Mouse (Mus musculus): ENCODE data around the gene Nutf2. TPM values are rescaled to one million over a fixed set of nuclear protein-coding genes. Genes with fewer than 3 reads are reported as not detected.

Nutf2 gene
- total RNA-seq, 2 experiments from 2014 or later: 33.0 to 42.4 TPM

DNA sequence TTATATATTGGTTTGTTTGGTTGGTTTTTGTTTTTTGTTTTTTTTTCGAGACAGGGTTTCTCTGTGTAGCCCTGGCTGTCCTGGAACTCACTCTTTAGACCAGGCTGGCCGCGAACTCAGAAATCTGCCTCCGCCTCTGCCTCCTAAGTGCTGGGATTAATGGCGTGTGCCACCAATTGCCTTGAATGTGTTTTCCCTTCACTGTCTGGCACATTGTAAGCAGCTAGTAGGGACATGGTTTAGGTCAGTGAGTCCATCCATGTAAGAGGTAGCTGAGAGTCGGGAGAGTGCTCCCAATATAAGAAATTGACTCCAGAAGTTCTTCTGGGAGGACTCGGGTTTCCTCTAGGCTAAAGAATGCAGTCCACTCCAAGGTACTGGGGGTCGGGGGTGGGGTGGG is 6.1 kb upstream of the Nutf2 start:
- DNase-seq: no peak
- intact Hi-C loops (cut with DNase I): loop anchor here (5.0 kb wide), 1 partner anchor 78 kb away; the partner anchor contains the start of gene Ctrl

- DNase-seq: peak; percentile 91 to 94
- intact Hi-C loops (cut with DNase I): loop anchor here (5.0 kb wide), 1 partner anchor 78 kb away; the partner anchor contains the start of gene Ctrl
These were observed 5.6 kb upstream of the Nutf2 start, which contains the start of gene Thap11 for GRCm38 (mm10) chr8:105854715-105855216. TSS of gene Thap11 (plus strand) at chr8:105855132.

GRCm38 (mm10) chr8:105855248-105856167 is 4.9 kb upstream of the Nutf2 start:
- intact Hi-C loops (cut with DNase I): no loop called here
- DNase-seq: peak in 1 of 2 experiments; percentile 53

DNA sequence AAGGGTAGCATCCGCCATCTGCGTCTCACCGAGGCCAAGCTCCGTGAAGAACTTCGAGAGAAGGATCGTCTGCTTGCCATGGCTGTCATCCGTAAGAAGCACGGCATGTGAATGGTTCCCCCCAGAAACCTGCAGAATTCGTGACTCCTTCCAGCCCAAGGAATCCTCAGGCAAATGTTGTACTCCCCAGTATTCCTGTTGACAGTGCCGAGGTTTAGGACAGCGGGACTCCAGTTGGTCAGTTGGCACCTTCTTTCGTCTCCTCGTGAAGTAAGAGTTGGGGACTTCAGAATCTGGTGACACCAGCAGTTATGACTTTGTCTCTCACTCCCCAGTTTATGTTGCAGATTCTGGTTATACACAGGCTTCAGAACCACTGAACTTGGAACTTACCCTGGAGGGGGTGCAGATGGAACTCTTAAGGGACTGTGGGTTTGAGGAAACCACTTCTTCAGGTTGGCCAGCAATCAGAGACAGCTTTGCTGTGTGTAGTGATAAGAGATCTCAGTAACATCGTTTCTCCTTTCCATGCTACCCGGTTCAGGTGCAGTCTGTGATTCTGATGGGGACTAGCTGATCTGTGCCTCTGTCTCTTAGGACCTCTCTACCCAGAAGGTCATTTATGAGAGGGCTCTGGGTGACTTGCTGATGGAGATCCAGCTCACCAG is 4.1 kb upstream of the Nutf2 start:
- intact Hi-C loops (cut with DNase I): no loop called here
- DNase-seq: no peak

- intact Hi-C loops (cut with DNase I): no loop called here
- DNase-seq: no peak
These were observed 1.9 kb upstream of the Nutf2 start for GRCm38 (mm10) chr8:105858495-105858894.

- DNase-seq: no peak
- intact Hi-C loops (cut with DNase I): no loop called here
These were observed 1.1 kb upstream of the Nutf2 start for GRCm38 (mm10) chr8:105859314-105859713.

DNA sequence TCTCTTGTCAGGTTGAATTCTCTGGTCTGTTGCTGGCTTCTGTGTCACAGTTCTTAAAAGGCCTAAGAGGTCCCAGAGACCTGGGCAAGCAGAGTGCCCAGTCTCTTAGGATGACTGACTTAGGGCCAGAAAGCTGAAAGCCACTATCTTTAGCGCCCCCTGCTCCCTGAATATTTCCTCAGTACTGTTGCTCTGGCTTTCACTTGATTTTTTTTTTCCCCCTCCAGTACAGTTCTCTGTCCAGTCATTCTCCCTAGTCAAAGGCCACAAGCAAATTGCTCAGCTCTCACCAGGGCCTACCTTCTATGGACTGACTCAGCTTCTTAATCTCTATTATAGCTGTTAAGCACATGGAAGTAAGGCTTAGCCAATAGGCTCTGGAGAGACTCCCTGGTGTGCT is 1.6 kb downstream of the Nutf2 start:
- no peak for DNase-seq
- intact Hi-C loops (cut with DNase I): loop anchor here (2.0 kb wide), 2 partner anchors 19 to 39 kb away; partner anchors contain the start of genes Edc4 and Pskh1

DNA sequence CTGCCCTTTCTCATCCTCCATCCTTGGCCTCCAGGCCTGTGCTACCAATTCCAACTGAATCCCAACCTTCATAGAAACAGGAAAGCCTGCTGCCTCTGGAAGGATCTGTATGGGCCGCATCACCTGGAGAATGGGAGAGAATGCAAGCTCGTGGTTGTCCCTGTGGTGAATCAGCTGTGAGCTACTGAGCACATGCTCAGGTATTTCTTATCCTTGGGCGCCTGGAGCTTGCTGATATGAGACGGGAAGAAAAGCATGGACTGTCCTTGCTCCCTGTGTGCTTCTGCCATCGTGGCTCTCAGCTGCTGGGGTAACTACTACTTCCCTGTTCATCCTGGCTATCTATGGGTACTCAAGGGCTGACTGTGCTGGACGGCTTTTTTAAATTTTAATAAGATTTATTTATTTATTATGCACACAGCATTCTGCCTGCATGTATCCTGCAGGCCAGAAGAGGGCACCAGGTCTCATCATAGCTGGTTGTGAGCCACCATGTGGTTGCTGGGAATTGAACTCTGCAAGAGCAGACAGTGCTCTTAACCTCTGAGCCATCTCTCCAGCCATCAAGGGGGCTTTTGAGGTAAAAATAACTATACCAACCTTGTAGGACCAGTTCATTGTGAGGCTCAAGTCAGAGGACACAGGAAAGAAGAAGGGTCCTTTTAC is 6.1 kb downstream of the Nutf2 start:
- DNase-seq: no peak
- intact Hi-C loops (cut with DNase I): no loop called here

GRCm38 (mm10) chr8:105874301-105874700 is 13.9 kb downstream of the Nutf2 start:
- DNase-seq: peak in 1 of 2 experiments; percentile 42
- intact Hi-C loops (cut with DNase I): no loop called here

- intact Hi-C loops (cut with DNase I): loop anchor here (2.0 kb wide), 1 partner anchor 20 kb away; the partner anchor contains the start of gene Nutf2
- DNase-seq: peak; percentile 91 to 93
These were observed 20.6 kb downstream of the Nutf2 start, which contains the start of gene Edc4 for GRCm38 (mm10) chr8:105880754-105881520. TSS of gene Edc4 (plus strand) at chr8:105880881.

DNA sequence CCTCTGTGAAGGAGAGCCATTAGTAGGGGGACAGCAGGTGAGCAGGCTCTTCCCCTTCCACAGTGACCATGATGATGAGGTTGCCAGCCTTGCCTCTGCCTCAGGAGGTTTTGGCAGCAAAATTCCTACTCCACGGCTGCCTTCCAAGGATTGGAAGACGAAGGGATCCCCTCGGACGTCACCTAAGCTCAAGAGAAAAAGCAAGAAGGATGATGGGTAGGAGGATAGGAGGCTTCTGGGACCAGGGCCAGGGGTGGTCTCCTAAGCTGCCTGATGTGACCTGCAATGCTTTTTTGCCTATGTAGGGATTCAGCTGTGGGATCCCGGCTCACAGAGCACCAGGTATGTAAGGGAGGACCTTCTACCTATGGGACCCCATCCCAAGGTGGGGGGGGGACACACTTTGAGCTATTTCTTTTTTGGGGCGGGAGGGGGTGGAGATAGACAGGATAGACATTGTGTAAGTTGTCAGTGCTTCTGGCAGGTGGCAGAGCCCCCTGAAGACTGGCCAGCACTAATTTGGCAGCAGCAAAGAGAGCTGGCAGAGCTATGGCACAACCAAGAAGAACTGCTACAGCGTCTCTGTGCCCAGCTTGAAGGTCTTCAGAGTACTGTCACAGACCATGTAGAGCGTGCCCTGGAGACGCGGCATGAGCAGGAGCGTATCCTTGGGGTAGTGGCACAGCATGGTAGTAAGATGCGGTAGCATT is 29.5 kb downstream of the Nutf2 start:
- intact Hi-C loops (cut with DNase I): no loop called here
- no peak for DNase-seq

GRCm38 (mm10) chr8:105890870-105891269 is 30.5 kb downstream of the Nutf2 start:
- intact Hi-C loops (cut with DNase I): no loop called here
- DNase-seq: peak; percentile 31 to 39

GRCm38 (mm10) chr8:105892432-105892831 is 32.1 kb downstream of the Nutf2 start:
- intact Hi-C loops (cut with DNase I): no loop called here
- no peak for DNase-seq

DNA sequence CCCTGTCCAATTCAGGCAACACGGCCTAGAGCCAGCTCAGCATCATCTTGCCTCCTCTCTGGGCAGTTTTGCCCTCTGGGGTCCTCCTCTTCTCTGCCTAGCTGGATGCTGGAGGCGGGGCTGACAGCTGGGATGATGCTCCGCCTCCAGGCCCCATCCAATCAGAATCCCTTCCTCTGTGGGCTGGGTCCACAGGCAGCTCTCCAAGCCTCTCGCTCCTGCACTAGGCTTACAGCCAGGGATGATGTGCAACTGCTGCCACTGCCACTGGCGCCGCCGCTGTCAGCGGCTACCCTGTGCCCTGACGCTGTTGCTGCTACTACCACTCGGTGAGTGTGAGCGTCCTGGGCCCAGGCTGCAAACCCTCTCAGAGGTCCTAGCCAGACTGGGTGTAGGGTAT is 33.0 kb downstream of the Nutf2 start, which contains the start of gene Nrn1l:
TSS of gene Nrn1l (plus strand) at position 229 of the 400 bp plus-strand sequence.
- DNase-seq: peak; percentile 66 to 70
- intact Hi-C loops (cut with DNase I): no loop called here

DNA sequence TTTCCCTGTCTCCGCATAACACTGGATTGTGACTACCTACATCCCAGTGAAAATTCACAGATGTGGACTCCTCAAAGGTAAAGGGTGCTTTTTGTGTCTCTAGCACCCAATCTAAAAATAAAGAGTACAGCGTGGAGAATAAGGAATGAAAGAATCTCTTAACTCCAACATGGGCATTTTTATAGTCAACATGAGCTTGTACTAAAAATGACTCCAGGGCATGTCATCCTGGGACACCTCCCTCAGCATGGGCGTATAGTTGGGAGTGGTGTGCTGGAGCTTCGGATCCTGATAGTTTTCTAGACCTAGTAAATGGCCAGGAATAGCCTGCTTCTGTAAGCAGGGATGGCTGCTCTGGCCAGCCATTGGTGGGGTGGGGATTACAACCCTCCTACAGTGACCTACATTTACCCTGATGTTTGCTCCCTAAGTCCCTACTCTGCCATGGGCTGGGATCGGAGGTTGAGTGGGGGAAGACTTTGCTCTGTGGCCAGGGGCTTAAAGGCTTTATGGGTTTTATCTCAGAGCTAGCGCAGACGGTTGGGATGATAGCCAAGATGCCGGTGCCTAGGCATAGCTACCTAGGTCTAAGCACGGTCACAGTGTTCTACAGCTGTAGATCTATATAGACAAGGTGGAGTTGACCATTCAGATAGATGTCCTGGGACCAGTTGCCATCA is 37.6 kb downstream of the Nutf2 start:
- intact Hi-C loops (cut with DNase I): no loop called here
- DNase-seq: no peak

GRCm38 (mm10) chr8:105900180-105900940 is 40.0 kb downstream of the Nutf2 start, which contains the start of gene Pskh1:
TSS of gene Pskh1 (plus strand) at chr8:105900441.
- intact Hi-C loops (cut with DNase I): loop anchor here (2.0 kb wide), 5 partner anchors 30 to 110 kb away; partner anchors contain the start of genes Ddx28, Nutf2 and Slc12a4
- peak; percentile 95 to 96 for DNase-seq

DNA sequence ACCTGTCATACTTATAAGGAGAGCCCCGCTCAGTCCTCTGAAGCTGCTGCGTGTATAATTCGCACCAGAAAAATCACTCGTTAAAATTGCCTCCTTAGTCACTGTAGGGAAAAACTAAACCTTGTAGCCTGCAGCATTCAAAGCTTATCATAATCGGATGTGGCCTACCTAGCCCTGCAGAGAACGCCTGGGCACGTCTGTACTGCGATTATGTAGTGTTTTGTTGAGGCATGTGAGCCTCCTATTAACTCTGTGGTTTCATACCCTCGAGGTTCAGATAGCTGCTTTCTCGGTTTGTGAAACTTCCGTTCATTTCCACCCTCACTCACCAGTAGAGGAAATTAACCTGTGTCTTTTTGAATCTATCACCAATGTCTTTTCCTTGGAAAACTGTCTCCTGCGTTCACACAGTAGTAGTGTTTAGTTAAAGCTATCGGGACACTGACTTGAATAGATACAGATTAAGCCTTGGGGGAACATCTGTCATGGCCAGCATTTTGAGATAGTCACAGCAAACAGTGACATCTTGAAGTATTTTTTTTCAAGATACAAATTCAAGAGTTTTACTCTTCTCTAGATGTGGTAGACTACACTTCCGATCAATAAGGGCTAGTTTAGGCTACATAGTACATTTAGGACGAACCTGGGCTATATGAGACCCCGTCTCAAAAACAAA is 40.7 kb downstream of the Nutf2 start:
- no peak for DNase-seq
- intact Hi-C loops (cut with DNase I): loop anchor here (2.0 kb wide), 5 partner anchors 30 to 110 kb away; partner anchors contain the start of genes Ddx28, Nutf2 and Slc12a4
